Comparison of ENCODE assay signal across 30 mouse cellular contexts in genomic region chr15:69165482-69165801, GRCm38 (mm10).
DNase-seq lines count a peak whose midpoint lies in the region; ATAC-seq lines count a peak whose summit lies in the region.
"Had no signal": no experiment of that assay in that cellular context is flagged by ENCODE, and none has a peak within 500 bp of the region (broad histone marks: within the 10 kb centered on the region; RNA-seq: fewer than 3 reads in every experiment).

No protein-coding gene starts in this region.

- no peaks in the 10 kb centered on the region for H3K36me3 ChIP-seq in heart, embryonic 12.5 days
- no peaks in the 10 kb centered on the region for H3K36me3 ChIP-seq in hindbrain, embryonic 12.5 days
- no peaks in the 10 kb centered on the region for H3K36me3 ChIP-seq in hindbrain, embryonic 10.5 days
- H3K36me3 ChIP-seq in midbrain, embryonic 15.5 days (replicated peaks) = no peaks in the 10 kb centered on the region
- no peaks in the 10 kb centered on the region for H3K36me3 ChIP-seq in midbrain, embryonic 10.5 days
- H3K36me3 ChIP-seq: hindbrain, embryonic 15.5 days; liver, embryonic 15.5 days; lung, embryonic 15.5 days; neural tube, embryonic 12.5 days had no signal

- no peaks in the 10 kb centered on the region for H3K9me3 ChIP-seq in heart, embryonic 12.5 days (replicated peaks)
- H3K9me3 ChIP-seq in hindbrain, embryonic 12.5 days (replicated peaks) = no peaks in the 10 kb centered on the region
- H3K9me3 ChIP-seq in hindbrain, embryonic 10.5 days = no peaks in the 10 kb centered on the region
- H3K9me3 ChIP-seq in midbrain, embryonic 15.5 days = no peaks in the 10 kb centered on the region
- no peaks in the 10 kb centered on the region for H3K9me3 ChIP-seq in midbrain, embryonic 10.5 days (replicated peaks)
- H3K9me3 ChIP-seq: hindbrain, embryonic 15.5 days; liver, embryonic 15.5 days; lung, embryonic 15.5 days; neural tube, embryonic 12.5 days had no signal

- 31% methylated on average over 3 of the region's 3 CpGs for WGBS in heart, embryonic 12.5 days
- 76% methylated on average over 3 of the region's 3 CpGs for WGBS in hindbrain, embryonic 12.5 days
- 89% methylated on average over 3 of the region's 3 CpGs for WGBS in hindbrain, embryonic 10.5 days
- WGBS in midbrain, embryonic 15.5 days = 77% methylated on average over 3 of the region's 3 CpGs
- WGBS in midbrain, embryonic 10.5 days = 85% methylated on average over 3 of the region's 3 CpGs

- DNase-seq in heart, postnatal 36 days = no peak
- no peak for DNase-seq in hindbrain, embryonic 10.5 days (ENCODE audit: low spot score)
- DNase-seq in midbrain, embryonic 10.5 days (ENCODE audit: low spot score) = no peak
- DNase-seq in thymus, postnatal 10 days (ENCODE audit: low spot score in 2 of 2) = no peak
- DNase-seq: adrenal gland, postnatal 10 days; cerebellum, adult 11 months; cerebellum, adult 9-10 months; cerebellum, postnatal 36 days; gastrocnemius, adult 2 months; gastrocnemius, postnatal 36 days; kidney, adult 11 months; layer of hippocampus, adult 9-11 months; liver; right cerebral cortex, adult 18-20 months; spleen, adult 18-20 months; thymus, adult 18-20 months; thymus, postnatal 36 days had no signal

- no peak overlapping the region for H3K9ac ChIP-seq in heart, embryonic 12.5 days
- no peak overlapping the region for H3K9ac ChIP-seq in hindbrain, embryonic 12.5 days
- no peak overlapping the region for H3K9ac ChIP-seq in midbrain, embryonic 15.5 days
- H3K9ac ChIP-seq: hindbrain, embryonic 15.5 days; liver, embryonic 15.5 days; lung, embryonic 15.5 days; neural tube, embryonic 12.5 days had no signal

- H3K4me3 ChIP-seq in heart, embryonic 12.5 days = no peak overlapping the region
- H3K4me3 ChIP-seq in hindbrain, embryonic 12.5 days = no peak overlapping the region
- H3K4me3 ChIP-seq in hindbrain, embryonic 10.5 days = no peak overlapping the region
- H3K4me3 ChIP-seq in midbrain, embryonic 15.5 days = no peak overlapping the region
- H3K4me3 ChIP-seq in midbrain, embryonic 10.5 days = no peak overlapping the region
- H3K4me3 ChIP-seq: erythroblast, embryonic 14.5 days; gastrocnemius, adult 2 months; heart, adult 2 months; hindbrain, embryonic 15.5 days; liver, embryonic 15.5 days; lung, embryonic 15.5 days; myocyte; neural tube, embryonic 12.5 days had no signal

- H3K27me3 ChIP-seq in heart, embryonic 12.5 days (replicated peaks) = no peaks in the 10 kb centered on the region
- H3K27me3 ChIP-seq in hindbrain, embryonic 12.5 days = no peaks in the 10 kb centered on the region
- no peaks in the 10 kb centered on the region for H3K27me3 ChIP-seq in hindbrain, embryonic 10.5 days (ENCODE audit: insufficient read depth, poor library complexity, severe bottlenecking)
- H3K27me3 ChIP-seq in midbrain, embryonic 15.5 days (replicated peaks) = no peaks in the 10 kb centered on the region
- H3K27me3 ChIP-seq in midbrain, embryonic 10.5 days (ENCODE audit: low read depth, poor library complexity, severe bottlenecking) = no peaks in the 10 kb centered on the region
- H3K27me3 ChIP-seq: hindbrain, embryonic 15.5 days; liver, embryonic 15.5 days; lung, embryonic 15.5 days; neural tube, embryonic 12.5 days; Patski had no signal

- no peak overlapping the region for H3K27ac ChIP-seq in heart, embryonic 12.5 days (ENCODE audit: poor library complexity, severe bottlenecking)
- 0 out of 2 replicates have a peak overlapping the region, but pooled peaks have one; percentile 60 for H3K27ac ChIP-seq in hindbrain, embryonic 12.5 days
- no peak overlapping the region for H3K27ac ChIP-seq in hindbrain, embryonic 10.5 days
- no peak overlapping the region for H3K27ac ChIP-seq in midbrain, embryonic 15.5 days
- H3K27ac ChIP-seq in midbrain, embryonic 10.5 days (replicated peaks) = no peak overlapping the region
- H3K27ac ChIP-seq: gastrocnemius, adult 2 months; heart, adult 2 months; hindbrain, embryonic 15.5 days; liver, embryonic 15.5 days; lung, embryonic 15.5 days; neural tube, embryonic 12.5 days; stomach, postnatal 0 days had no signal

- peaks cover 12% of the 10 kb centered on the region for H3K4me1 ChIP-seq in heart, embryonic 12.5 days (replicated peaks)
- H3K4me1 ChIP-seq in hindbrain, embryonic 12.5 days = 0 out of 2 replicates have a peak, but pooled peaks cover 3% of the 10 kb centered on the region
- 0 out of 2 replicates have a peak, but pooled peaks cover 3% of the 10 kb centered on the region for H3K4me1 ChIP-seq in hindbrain, embryonic 10.5 days (replicated peaks)
- no peaks in the 10 kb centered on the region for H3K4me1 ChIP-seq in midbrain, embryonic 15.5 days
- H3K4me1 ChIP-seq in midbrain, embryonic 10.5 days = no peaks in the 10 kb centered on the region
- H3K4me1 ChIP-seq: hindbrain, embryonic 15.5 days; liver, embryonic 15.5 days; lung, embryonic 15.5 days; neural tube, embryonic 12.5 days had no signal

- H3K4me2 ChIP-seq in heart, embryonic 12.5 days = no peak overlapping the region
- no peak overlapping the region for H3K4me2 ChIP-seq in hindbrain, embryonic 12.5 days (replicated peaks)
- no peak overlapping the region for H3K4me2 ChIP-seq in midbrain, embryonic 15.5 days
- H3K4me2 ChIP-seq: hindbrain, embryonic 15.5 days; liver, embryonic 15.5 days; lung, embryonic 15.5 days; neural tube, embryonic 12.5 days had no signal

- intact Hi-C loops in heart, postnatal 36 days (cut with DNase I) = loop anchor here (5.0 kb wide), 1 partner anchor 58 kb away; no protein-coding TSS in a partner anchor

- peak; percentile 33; the same call in 1 of the 2 replicates for ATAC-seq in heart, embryonic 12.5 days (ENCODE audit: insufficient number of reproducible peaks, low FRiP score)
- no peak for ATAC-seq in hindbrain, embryonic 12.5 days (ENCODE audit: low FRiP score)
- 0 out of 2 replicates have a peak, but pooled peaks have one; percentile 48 for ATAC-seq in midbrain, embryonic 15.5 days (replicated peaks)
- ATAC-seq: inflammation-experienced regulatory T-cells, adult 6 months; Patski had no signal
